ENCODE assay signal across 8 mouse cellular contexts in the genomic region with DNA sequence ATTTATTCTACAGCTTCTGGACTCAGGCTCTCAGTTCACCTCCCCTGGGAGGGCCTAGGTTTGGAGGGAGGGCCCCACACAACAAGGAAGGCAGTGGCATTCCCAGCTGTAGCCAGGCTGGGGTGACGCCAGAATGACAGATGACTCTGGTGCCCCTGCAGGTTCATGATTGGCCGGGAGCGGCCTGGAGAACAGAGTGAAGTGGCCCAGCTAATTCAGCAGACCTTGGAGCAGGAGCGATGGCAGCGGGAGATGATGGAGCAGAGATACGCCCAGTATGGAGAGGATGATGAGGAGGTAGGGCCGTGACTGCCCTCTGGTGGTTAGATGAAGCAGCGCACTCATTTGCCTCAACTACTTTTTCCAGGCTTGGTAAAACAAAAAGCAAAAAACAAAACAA. TPM values are rescaled to one million over a fixed set of nuclear protein-coding genes. Genes with fewer than 3 reads are reported as not detected.
DNase-seq lines count a peak whose midpoint lies in the region; TF ChIP-seq lines count a peak whose summit lies in the region.
"Had no signal": no experiment of that assay in that cellular context is flagged by ENCODE, and none has a peak within 500 bp of the region (broad histone marks: within the 10 kb centered on the region; RNA-seq: fewer than 3 reads in every experiment).

No protein-coding gene starts in this region.

- intact Hi-C loops in heart, postnatal 10 days (cut with DNase I), result loop anchor here (1.0 to 2.0 kb wide), 2 partner anchors 22 to 62 kb away; no protein-coding TSS in a partner anchor

- no peaks in the 10 kb centered on the region for H3K27me3 ChIP-seq in erythroblast, embryonic 14.5 days (ENCODE audit: control insufficient read depth)

- peak; percentile 87 for TF ChIP-seq CTCF in brain, embryonic 14.5 days (IDR thresholded peaks at IDR 0.05; ENCODE audit: borderline replicate concordance, extremely low read depth, insufficient read depth, insufficient read length)

- DNase-seq in MN1 (ENCODE audit: low spot score), result peak; percentile 87
- DNase-seq in brain, embryonic 14.5 days (ENCODE audit: low read depth), result peak; percentile 89
- peak; percentile 73 to 80 for DNase-seq in heart, postnatal 10 days
- DNase-seq in kidney, postnatal 4 days, result peak; percentile 79 to 84
- peak; percentile 76 for DNase-seq in lung, postnatal 25 days (ENCODE audit: low spot score)
- DNase-seq in right cerebral cortex, postnatal 14 days, result peak; percentile 62

- peak overlapping the region; percentile 40 for H3K4me3 ChIP-seq in erythroblast, embryonic 14.5 days (replicated peaks)

- H3K9me3 ChIP-seq in erythroblast, embryonic 14.5 days (ENCODE audit: control insufficient read depth, low read length), result no peaks in the 10 kb centered on the region

- TF ChIP-seq POLR2A in brain, embryonic 14.5 days (IDR thresholded peaks at IDR 0.05; ENCODE audit: borderline replicate concordance, extremely low read depth, insufficient read depth, insufficient read length, poor library complexity, severe bottlenecking), result no peak

- H3K36me3 ChIP-seq in erythroblast, embryonic 14.5 days (ENCODE audit: control insufficient read depth), result peaks cover 100% of the 10 kb centered on the region

- H3K4me1 ChIP-seq in erythroblast, embryonic 14.5 days (ENCODE audit: control insufficient read depth), result peaks cover 100% of the 10 kb centered on the region

RNA-seq across cellular contexts. Expression of a gene that starts 8.6 kb away (rescaled TPM):
- polyA plus RNA-seq in brain, embryonic 14.5 days (2012; rRNA removed), result 141 and 186 TPM in 2 replicates
- polyA plus RNA-seq in erythroblast, embryonic 14.5 days (2012), result 123 and 135 TPM in 2 replicates
- total RNA-seq in heart, postnatal 10 days (2021), result 1 to 10 TPM; 4.1 to 5.9 TPM

RNA-seq across cellular contexts. Expression of a gene that starts 10.2 kb away (rescaled TPM):
- 37.9 and 81.2 TPM in 2 replicates for polyA plus RNA-seq in brain, embryonic 14.5 days (2012; rRNA removed)
- 29.1 and 31.4 TPM in 2 replicates for polyA plus RNA-seq in erythroblast, embryonic 14.5 days (2012)
- total RNA-seq in heart, postnatal 10 days (2021), result 10 to 100 TPM; 51.3 to 58.5 TPM

RNA-seq across cellular contexts. Expression of a gene that starts 24.9 kb away (rescaled TPM):
- 0.25 and 0.73 TPM in 2 replicates for polyA plus RNA-seq in brain, embryonic 14.5 days (2012; rRNA removed)
- polyA plus RNA-seq in erythroblast, embryonic 14.5 days (2012), result not detected in 2 replicates
- 100 to 1,000 TPM; 123 to 128 TPM for total RNA-seq in heart, postnatal 10 days (2021)

RNA-seq across cellular contexts. Expression of a gene that starts 33.7 kb away (rescaled TPM):
- polyA plus RNA-seq in brain, embryonic 14.5 days (2012; rRNA removed), result 0.09 TPM in 1 of 2 replicates, not detected in the other
- not detected in 2 replicates for polyA plus RNA-seq in erythroblast, embryonic 14.5 days (2012)
- total RNA-seq in heart, postnatal 10 days (2021), result not detected
- total RNA-seq: left cerebral cortex, postnatal 25 days had no signal

RNA-seq across cellular contexts. Expression of a gene that starts 40.1 kb away (rescaled TPM):
- polyA plus RNA-seq in brain, embryonic 14.5 days (2012; rRNA removed), result 17.9 and 26.1 TPM in 2 replicates
- 4.0 and 7.2 TPM in 2 replicates for polyA plus RNA-seq in erythroblast, embryonic 14.5 days (2012)
- total RNA-seq in heart, postnatal 10 days (2021), result 100 to 1,000 TPM; 261 to 278 TPM

Comparison
In these comparisons a context has a peak if more than half of its experiments do, and no peak if none do; other contexts are left out.
1. Peak in every context shown above with its lines: DNase-seq and H3K4me3 ChIP-seq.